Mouse (Mus musculus): Measurements from ENCODE around the gene Slc35f6. TPM values are rescaled to one million over a fixed set of nuclear protein-coding genes. Genes with fewer than 3 reads are reported as not detected.

Gene Slc35f6
- total RNA-seq, 1 experiment, result 40.0 TPM

- H3K27ac ChIP-seq (ENCODE audit: insufficient read depth, low read depth, low read length, poor library complexity, severe bottlenecking), result no peak overlapping the region
- peaks cover 0 to 18% of the 10 kb centered on the region in 2 experiments; a peak in 1 of 4 replicates for H3K4me1 ChIP-seq (ENCODE audit: control insufficient read depth in 2 of 2, insufficient read depth in 2 of 2, low read length in 2 of 2, poor library complexity in 1 of 2)
- in situ Hi-C loops (cut with MboI; ENCODE audit: low sequenced_read_pairs in 2 of 2, unreplicated experiment in 2 of 2), result loop anchor here in 1 of 2 experiments (10.0 kb wide), 1 partner anchor 131 kb away; no protein-coding TSS in a partner anchor
- H3K9ac ChIP-seq (ENCODE audit: insufficient read depth, low read depth, low read length, poor library complexity, severe bottlenecking), result no peak overlapping the region
- DNase-seq (ENCODE audit: low read depth, low spot score), result no peak
- H3K36me3 ChIP-seq (ENCODE audit: control insufficient read depth, insufficient read depth, low read length, poor library complexity, severe bottlenecking), result no peaks in the 10 kb centered on the region
- TF ChIP-seq ZNF384 (IDR thresholded peaks at IDR 0.05; ENCODE audit: low read depth, low read length) (no peak), MAFK (IDR thresholded peaks at IDR 0.05; ENCODE audit: insufficient read depth, low read depth, low read length) (no peak), HCFC1 (IDR thresholded peaks at IDR 0.05; ENCODE audit: borderline replicate concordance, insufficient read depth, low read length) (no peak), ZC3H11A (IDR thresholded peaks at IDR 0.05; ENCODE audit: borderline replicate concordance, low read depth, low read length) (no peak), CHD2 (IDR thresholded peaks at IDR 0.05; ENCODE audit: low read depth, low read length) (no peak)
- no peak overlapping the region for H3K4me3 ChIP-seq (ENCODE audit: insufficient read depth in 1 of 2, low read depth in 1 of 2, low read length in 2 of 2, poor library complexity in 1 of 2, severe bottlenecking in 1 of 2)
- no peaks in the 10 kb centered on the region for H3K9me3 ChIP-seq (ENCODE audit: control insufficient read depth, insufficient read depth, low read depth, low read length)
Measured at GRCm38 (mm10) chr5:30646036-30646435, 1.7 kb upstream of the Slc35f6 start.

GRCm38 (mm10) chr5:30647396-30647795, 337 bp upstream of the Slc35f6 start:
- in situ Hi-C loops (cut with MboI; ENCODE audit: low sequenced_read_pairs in 2 of 2, unreplicated experiment in 2 of 2), result loop anchor here in 1 of 2 experiments (10.0 kb wide), 1 partner anchor 133 kb away; no protein-coding TSS in a partner anchor
- peaks cover 0 to 19% of the 10 kb centered on the region in 2 experiments; a peak in 1 of 4 replicates for H3K4me1 ChIP-seq (ENCODE audit: control insufficient read depth in 2 of 2, insufficient read depth in 2 of 2, low read length in 2 of 2, poor library complexity in 1 of 2)
- peak overlapping the region; percentile 90 to 91; a peak in 2 of 4 replicates for H3K4me3 ChIP-seq (ENCODE audit: insufficient read depth in 1 of 2, low read depth in 1 of 2, low read length in 2 of 2, poor library complexity in 1 of 2, severe bottlenecking in 1 of 2)
- peaks cover 4% of the 10 kb centered on the region; the same call in 1 of the 2 replicates for H3K36me3 ChIP-seq (ENCODE audit: control insufficient read depth, insufficient read depth, low read length, poor library complexity, severe bottlenecking)
- H3K9ac ChIP-seq (ENCODE audit: insufficient read depth, low read depth, low read length, poor library complexity, severe bottlenecking), result peak overlapping the region; percentile 58; the same call in 1 of the 2 replicates
- H3K9me3 ChIP-seq (ENCODE audit: control insufficient read depth, insufficient read depth, low read depth, low read length), result no peaks in the 10 kb centered on the region
- TF ChIP-seq MAFK (IDR thresholded peaks at IDR 0.05; ENCODE audit: insufficient read depth, low read depth, low read length) (no peak), CHD2 (IDR thresholded peaks at IDR 0.05; ENCODE audit: low read depth, low read length) (no peak), ZNF384 (IDR thresholded peaks at IDR 0.05; ENCODE audit: low read depth, low read length) (no peak), HCFC1 (IDR thresholded peaks at IDR 0.05; ENCODE audit: borderline replicate concordance, insufficient read depth, low read length) (no peak), ZC3H11A (IDR thresholded peaks at IDR 0.05; ENCODE audit: borderline replicate concordance, low read depth, low read length) (no peak)
- DNase-seq (ENCODE audit: low read depth, low spot score), result no peak
- no peak overlapping the region for H3K27ac ChIP-seq (ENCODE audit: insufficient read depth, low read depth, low read length, poor library complexity, severe bottlenecking)

GRCm38 (mm10) chr5:30649558-30649957, 1.8 kb downstream of the Slc35f6 start:
- no peak overlapping the region for H3K9ac ChIP-seq (ENCODE audit: insufficient read depth, low read depth, low read length, poor library complexity, severe bottlenecking)
- H3K4me3 ChIP-seq (ENCODE audit: insufficient read depth in 1 of 2, low read depth in 1 of 2, low read length in 2 of 2, poor library complexity in 1 of 2, severe bottlenecking in 1 of 2), result no peak overlapping the region
- H3K9me3 ChIP-seq (ENCODE audit: control insufficient read depth, insufficient read depth, low read depth, low read length), result no peaks in the 10 kb centered on the region
- peaks cover 4% of the 10 kb centered on the region; the same call in 1 of the 2 replicates for H3K36me3 ChIP-seq (ENCODE audit: control insufficient read depth, insufficient read depth, low read length, poor library complexity, severe bottlenecking)
- no peak for DNase-seq (ENCODE audit: low read depth, low spot score)
- no peak for TF ChIP-seq ZC3H11A (IDR thresholded peaks at IDR 0.05; ENCODE audit: borderline replicate concordance, low read depth, low read length)
- TF ChIP-seq MAFK (IDR thresholded peaks at IDR 0.05; ENCODE audit: insufficient read depth, low read depth, low read length), result peak; percentile 90
- peaks cover 0 to 19% of the 10 kb centered on the region in 2 experiments; a peak in 1 of 4 replicates for H3K4me1 ChIP-seq (ENCODE audit: control insufficient read depth in 2 of 2, insufficient read depth in 2 of 2, low read length in 2 of 2, poor library complexity in 1 of 2)
- in situ Hi-C loops (cut with MboI; ENCODE audit: low sequenced_read_pairs in 2 of 2, unreplicated experiment in 2 of 2), result loop anchor here in 1 of 2 experiments (10.0 kb wide), 1 partner anchor 135 kb away; no protein-coding TSS in a partner anchor
- no peak overlapping the region for H3K27ac ChIP-seq (ENCODE audit: insufficient read depth, low read depth, low read length, poor library complexity, severe bottlenecking)

- DNase-seq (ENCODE audit: low read depth, low spot score), result no peak
- no peaks in the 10 kb centered on the region for H3K9me3 ChIP-seq (ENCODE audit: control insufficient read depth, insufficient read depth, low read depth, low read length)
- peaks cover 5% of the 10 kb centered on the region; the same call in 1 of the 2 replicates for H3K36me3 ChIP-seq (ENCODE audit: control insufficient read depth, insufficient read depth, low read length, poor library complexity, severe bottlenecking)
- no peak for TF ChIP-seq CHD2 (IDR thresholded peaks at IDR 0.05; ENCODE audit: low read depth, low read length)
- TF ChIP-seq ZNF384 (IDR thresholded peaks at IDR 0.05; ENCODE audit: low read depth, low read length), result no peak
- TF ChIP-seq MAFK (IDR thresholded peaks at IDR 0.05; ENCODE audit: insufficient read depth, low read depth, low read length), result no peak
- no peak for TF ChIP-seq ZC3H11A (IDR thresholded peaks at IDR 0.05; ENCODE audit: borderline replicate concordance, low read depth, low read length)
- no peak for TF ChIP-seq HCFC1 (IDR thresholded peaks at IDR 0.05; ENCODE audit: borderline replicate concordance, insufficient read depth, low read length)
- H3K9ac ChIP-seq (ENCODE audit: insufficient read depth, low read depth, low read length, poor library complexity, severe bottlenecking), result no peak overlapping the region
- no peak overlapping the region for H3K4me3 ChIP-seq (ENCODE audit: insufficient read depth in 1 of 2, low read depth in 1 of 2, low read length in 2 of 2, poor library complexity in 1 of 2, severe bottlenecking in 1 of 2)
- in situ Hi-C loops (cut with MboI; ENCODE audit: low sequenced_read_pairs in 2 of 2, unreplicated experiment in 2 of 2), result no loop called here
- no peak overlapping the region for H3K27ac ChIP-seq (ENCODE audit: insufficient read depth, low read depth, low read length, poor library complexity, severe bottlenecking)
- H3K4me1 ChIP-seq (ENCODE audit: control insufficient read depth in 2 of 2, insufficient read depth in 2 of 2, low read length in 2 of 2, poor library complexity in 1 of 2), result peaks cover 0 to 19% of the 10 kb centered on the region in 2 experiments; a peak in 1 of 4 replicates
Measured at GRCm38 (mm10) chr5:30650756-30651155, 3.0 kb downstream of the Slc35f6 start.

All from ES-E14 (cell line).